Mouse (Mus musculus): Measurements from ENCODE around the gene Fggy. TPM values are rescaled to one million over a fixed set of nuclear protein-coding genes. Genes with fewer than 3 reads are reported as not detected.

The Fggy gene
- 5.6 and 6.7 TPM in 2 replicates for polyA plus RNA-seq (2015; fragmentation: Nextera tagmentation; extraction: Ambion mirVana)

DNA sequence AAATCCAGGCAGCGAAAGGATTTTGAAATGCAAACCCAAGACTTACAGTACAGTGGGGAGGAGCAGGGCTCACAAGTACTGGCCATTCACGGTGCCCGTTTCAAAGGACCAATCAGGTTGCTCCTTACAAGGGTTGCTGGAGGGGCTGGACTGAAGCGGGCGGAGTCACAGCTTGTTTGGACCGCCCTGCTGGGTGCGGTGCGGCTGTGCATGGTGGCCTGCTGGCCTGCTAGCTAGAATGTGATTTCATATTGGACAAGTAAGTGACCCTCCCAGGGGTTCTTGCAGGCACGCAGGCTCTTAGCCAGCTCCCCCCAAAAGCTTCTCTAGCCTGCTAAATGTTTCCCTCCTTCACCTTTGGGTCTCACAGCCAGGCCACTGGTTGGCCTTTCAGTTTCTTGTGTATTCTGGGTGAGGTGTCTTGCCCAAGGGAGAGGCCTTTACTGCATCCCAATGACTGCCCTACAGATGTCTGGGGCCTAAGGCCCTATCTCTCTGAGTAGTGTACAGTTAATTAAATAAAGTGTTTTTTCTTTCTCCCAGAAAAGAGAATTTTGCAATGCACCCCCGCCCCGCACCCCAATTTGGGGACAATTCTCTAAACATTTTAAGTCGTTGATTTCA lies at the start of gene Fggy:
Fggy (plus strand) TSS at position 175 of the 624 bp plus-strand sequence.
- Histone ChIP-seq H3K9ac (replicated peaks; ENCODE audit: low read depth, low read length) (peak within 1 kb of the TSS; percentile 63), H3K4me3 (replicated peaks; ENCODE audit: low read length) (peak within 1 kb of the TSS; percentile 47), H3K27me3 (replicated peaks; ENCODE audit: control insufficient read depth, insufficient read depth, low read length) (no peaks in the 10 kb centered on the region), H3K4me1 (replicated peaks; ENCODE audit: control insufficient read depth, insufficient read depth, low read length) (peaks cover 18% of the 10 kb centered on the region), H3K4me2 (ENCODE audit: low read length) (peak within 1 kb of the TSS; percentile 58), H3K36me3 (ENCODE audit: control insufficient read depth, insufficient read depth) (no peaks in the 10 kb centered on the region), H3K27ac (ENCODE audit: low read length) (peak within 1 kb of the TSS; percentile 76), H3K9me3 (ENCODE audit: control insufficient read depth, low read length) (no peaks in the 10 kb centered on the region)
- peak; percentile 100 for ATAC-seq
- 24% methylated on average over 12 of the region's 12 CpGs for WGBS

DNA sequence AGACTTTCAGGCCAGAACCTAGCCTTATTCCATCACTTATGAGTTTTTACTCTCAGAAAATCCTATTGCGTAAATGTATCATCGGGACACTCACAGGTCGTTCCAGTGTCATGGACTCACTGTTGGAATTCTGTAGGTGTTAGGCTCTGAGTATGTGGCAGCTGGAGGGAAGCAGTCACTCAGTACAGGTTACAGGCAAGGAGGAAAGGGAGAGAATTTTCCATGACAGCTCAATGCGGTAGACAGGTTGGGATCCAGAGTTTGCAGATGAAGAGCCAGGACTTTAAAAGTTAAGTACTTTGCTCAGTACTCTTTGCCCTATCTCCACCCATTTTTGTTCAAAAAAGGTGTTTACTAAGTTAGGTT lies 49.4 kb upstream of the Fggy start:
- ATAC-seq, result no peak
- Histone ChIP-seq H3K36me3 (ENCODE audit: control insufficient read depth, insufficient read depth) (no peaks in the 10 kb centered on the region), H3K27me3 (replicated peaks; ENCODE audit: control insufficient read depth, insufficient read depth, low read length) (no peaks in the 10 kb centered on the region), H3K9ac (replicated peaks; ENCODE audit: low read depth, low read length) (no peak overlapping the region), H3K4me2 (ENCODE audit: low read length) (no peak overlapping the region), H3K4me3 (replicated peaks; ENCODE audit: low read length) (no peak overlapping the region), H3K4me1 (replicated peaks; ENCODE audit: control insufficient read depth, insufficient read depth, low read length) (peaks cover 5% of the 10 kb centered on the region; the same call in 1 of the 2 replicates), H3K9me3 (ENCODE audit: control insufficient read depth, low read length) (no peaks in the 10 kb centered on the region), H3K27ac (ENCODE audit: low read length) (no peak overlapping the region)
- 94% methylated on average over 4 of the region's 4 CpGs for WGBS

DNA sequence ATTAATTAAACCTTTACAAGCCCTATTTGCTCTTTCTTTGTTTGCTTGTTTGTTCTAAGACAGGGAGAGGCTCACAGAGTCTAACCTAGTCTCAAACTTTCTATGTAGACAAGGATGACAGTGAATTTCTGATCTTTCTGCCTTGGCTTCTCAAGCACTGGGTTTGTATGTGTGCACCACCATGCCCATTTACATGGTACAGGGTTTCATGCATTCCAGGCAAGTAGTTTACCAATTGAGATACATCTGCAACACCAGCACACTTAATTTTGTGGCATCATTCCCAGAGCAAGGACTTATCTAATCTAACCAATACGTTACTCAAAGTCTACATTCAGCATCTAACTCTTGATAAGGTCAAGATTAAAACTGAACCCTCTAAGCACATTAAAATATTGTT lies 38.9 kb upstream of the Fggy start:
- no peak for ATAC-seq
- Histone ChIP-seq H3K36me3 (ENCODE audit: control insufficient read depth, insufficient read depth) (no peaks in the 10 kb centered on the region), H3K9ac (replicated peaks; ENCODE audit: low read depth, low read length) (no peak overlapping the region), H3K9me3 (ENCODE audit: control insufficient read depth, low read length) (no peaks in the 10 kb centered on the region), H3K27me3 (replicated peaks; ENCODE audit: control insufficient read depth, insufficient read depth, low read length) (no peaks in the 10 kb centered on the region), H3K27ac (ENCODE audit: low read length) (no peak overlapping the region), H3K4me1 (replicated peaks; ENCODE audit: control insufficient read depth, insufficient read depth, low read length) (0 out of 2 replicates have a peak, but pooled peaks cover 4% of the 10 kb centered on the region), H3K4me2 (ENCODE audit: low read length) (no peak overlapping the region), H3K4me3 (replicated peaks; ENCODE audit: low read length) (no peak overlapping the region)
- 85% methylated on average over 1 of the region's 1 CpGs for WGBS

DNA sequence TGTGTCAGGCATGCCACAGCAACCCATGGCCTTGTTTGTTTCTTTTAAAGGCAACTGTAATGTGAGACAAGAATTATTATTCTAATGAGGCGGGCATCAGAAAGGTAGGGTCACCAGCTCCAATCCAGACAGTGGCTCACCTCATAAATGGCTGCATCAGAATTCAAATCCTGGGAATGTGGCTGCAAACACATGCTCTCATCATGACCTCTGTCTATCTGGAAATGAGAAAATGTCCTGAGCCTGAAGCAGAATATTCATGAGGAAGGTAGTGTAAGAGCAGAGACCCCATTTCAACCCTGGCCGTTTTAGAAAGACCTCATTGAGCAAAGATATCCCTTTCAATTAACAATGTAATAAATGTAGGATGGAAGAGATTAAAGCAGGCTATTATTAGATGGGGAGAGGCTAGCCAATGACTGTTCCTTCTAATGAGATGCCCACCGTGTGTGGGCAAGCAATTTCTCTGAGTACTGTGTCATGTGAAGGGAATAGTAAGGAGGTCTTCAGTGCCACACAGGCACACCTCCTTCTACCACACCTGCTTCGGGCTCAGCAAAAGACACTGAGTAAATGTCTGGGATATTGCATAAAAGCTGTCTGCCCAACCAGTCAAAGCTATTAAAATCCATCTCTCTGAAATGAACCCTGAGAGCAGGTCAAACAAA lies 37.2 kb upstream of the Fggy start:
- H3K4me2 ChIP-seq (ENCODE audit: low read length), result no peak overlapping the region
- WGBS, result 24% methylated on average over 4 of the region's 4 CpGs
- H3K27ac ChIP-seq (ENCODE audit: low read length), result no peak overlapping the region
- H3K4me1 ChIP-seq (replicated peaks; ENCODE audit: control insufficient read depth, insufficient read depth, low read length), result 0 out of 2 replicates have a peak, but pooled peaks cover 4% of the 10 kb centered on the region
- H3K36me3 ChIP-seq (ENCODE audit: control insufficient read depth, insufficient read depth), result no peaks in the 10 kb centered on the region
- 0 out of 2 replicates have a peak, but pooled peaks have one; percentile 23 for ATAC-seq
- H3K9ac ChIP-seq (replicated peaks; ENCODE audit: low read depth, low read length), result no peak overlapping the region
- no peaks in the 10 kb centered on the region for H3K27me3 ChIP-seq (replicated peaks; ENCODE audit: control insufficient read depth, insufficient read depth, low read length)
- no peak overlapping the region for H3K4me3 ChIP-seq (replicated peaks; ENCODE audit: low read length)
- no peaks in the 10 kb centered on the region for H3K9me3 ChIP-seq (ENCODE audit: control insufficient read depth, low read length)

DNA sequence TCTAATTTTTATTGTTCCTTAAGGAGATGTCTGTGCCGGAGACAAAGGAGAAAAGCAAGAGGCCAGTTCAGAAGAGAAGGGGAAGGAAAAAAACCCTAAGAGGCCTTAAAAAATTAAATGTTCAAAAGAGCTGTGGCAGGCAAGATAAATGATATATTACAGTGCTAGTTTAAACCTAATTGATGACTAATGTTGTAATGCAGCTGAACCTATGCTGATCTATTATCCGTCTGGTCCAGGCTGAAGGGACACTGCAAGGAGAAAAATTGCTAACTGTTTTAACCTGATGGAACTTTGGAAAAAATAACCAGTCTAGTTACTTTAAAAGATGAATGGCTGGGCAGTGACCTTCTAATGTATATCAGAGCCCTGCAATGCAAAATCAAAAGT lies 36.7 kb upstream of the Fggy start:
- H3K9me3 ChIP-seq (ENCODE audit: control insufficient read depth, low read length), result no peaks in the 10 kb centered on the region
- H3K9ac ChIP-seq (replicated peaks; ENCODE audit: low read depth, low read length), result no peak overlapping the region
- no peak for ATAC-seq
- 63% methylated on average over 2 of the region's 2 CpGs for WGBS
- no peak overlapping the region for H3K4me3 ChIP-seq (replicated peaks; ENCODE audit: low read length)
- no peak overlapping the region for H3K27ac ChIP-seq (ENCODE audit: low read length)
- H3K4me1 ChIP-seq (replicated peaks; ENCODE audit: control insufficient read depth, insufficient read depth, low read length), result 0 out of 2 replicates have a peak, but pooled peaks cover 4% of the 10 kb centered on the region
- H3K4me2 ChIP-seq (ENCODE audit: low read length), result no peak overlapping the region
- H3K27me3 ChIP-seq (replicated peaks; ENCODE audit: control insufficient read depth, insufficient read depth, low read length), result no peaks in the 10 kb centered on the region
- H3K36me3 ChIP-seq (ENCODE audit: control insufficient read depth, insufficient read depth), result no peaks in the 10 kb centered on the region

DNA sequence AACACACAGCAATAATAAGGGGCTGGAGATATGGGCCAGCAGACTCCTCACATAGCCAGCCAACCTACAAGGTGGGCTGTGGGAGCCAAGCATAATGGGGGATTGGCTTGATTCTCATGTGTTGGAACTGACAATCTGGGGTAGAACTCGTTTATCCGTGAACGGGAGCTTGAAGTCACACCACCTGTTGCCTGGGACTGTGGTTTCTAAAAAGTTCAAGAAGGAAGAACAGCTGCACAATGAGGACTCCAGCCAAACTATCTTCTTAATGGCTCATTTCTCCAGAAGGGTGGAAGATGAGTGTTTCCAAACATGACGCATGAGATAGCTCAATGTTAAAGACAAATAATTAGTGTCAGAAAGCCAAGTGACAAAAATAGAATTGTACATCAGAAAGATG lies 30.7 kb upstream of the Fggy start:
- 87% methylated on average over 4 of the region's 4 CpGs for WGBS
- Histone ChIP-seq H3K9ac (replicated peaks; ENCODE audit: low read depth, low read length) (no peak overlapping the region), H3K27ac (ENCODE audit: low read length) (no peak overlapping the region), H3K9me3 (ENCODE audit: control insufficient read depth, low read length) (no peaks in the 10 kb centered on the region), H3K4me2 (ENCODE audit: low read length) (no peak overlapping the region), H3K4me1 (replicated peaks; ENCODE audit: control insufficient read depth, insufficient read depth, low read length) (no peaks in the 10 kb centered on the region), H3K36me3 (ENCODE audit: control insufficient read depth, insufficient read depth) (no peaks in the 10 kb centered on the region), H3K27me3 (replicated peaks; ENCODE audit: control insufficient read depth, insufficient read depth, low read length) (no peaks in the 10 kb centered on the region), H3K4me3 (replicated peaks; ENCODE audit: low read length) (no peak overlapping the region)
- no peak for ATAC-seq

DNA sequence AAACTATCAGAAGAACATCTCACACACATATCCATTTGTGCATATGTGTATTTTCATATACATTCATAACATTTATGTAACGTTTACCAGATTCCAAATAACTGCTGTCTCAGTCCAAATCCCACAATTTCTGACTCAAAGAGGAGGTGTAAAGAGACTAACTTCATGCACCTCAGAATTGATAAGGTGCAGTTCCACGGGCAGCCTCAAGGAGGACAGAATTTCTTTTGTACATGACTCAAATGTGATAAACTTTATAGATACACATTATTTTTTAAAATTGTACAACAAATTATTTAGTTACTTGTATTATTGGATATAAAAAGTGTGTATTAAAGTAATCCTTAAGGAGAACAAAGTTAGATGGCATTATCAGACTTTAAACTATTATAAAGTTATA lies 26.6 kb upstream of the Fggy start:
- H3K27ac ChIP-seq (ENCODE audit: low read length), result no peak overlapping the region
- H3K4me1 ChIP-seq (replicated peaks; ENCODE audit: control insufficient read depth, insufficient read depth, low read length), result no peaks in the 10 kb centered on the region
- H3K4me2 ChIP-seq (ENCODE audit: low read length), result no peak overlapping the region
- no peak overlapping the region for H3K9ac ChIP-seq (replicated peaks; ENCODE audit: low read depth, low read length)
- no peaks in the 10 kb centered on the region for H3K27me3 ChIP-seq (replicated peaks; ENCODE audit: control insufficient read depth, insufficient read depth, low read length)
- ATAC-seq, result no peak
- no peak overlapping the region for H3K4me3 ChIP-seq (replicated peaks; ENCODE audit: low read length)
- no peaks in the 10 kb centered on the region for H3K36me3 ChIP-seq (ENCODE audit: control insufficient read depth, insufficient read depth)
- 76% methylated on average over 2 of the region's 2 CpGs for WGBS
- no peaks in the 10 kb centered on the region for H3K9me3 ChIP-seq (ENCODE audit: control insufficient read depth, low read length)

GRCm38 (mm10) chr4:95533946-95534345 lies 23.4 kb upstream of the Fggy start:
- no peak overlapping the region for H3K4me3 ChIP-seq (replicated peaks; ENCODE audit: low read length)
- no peak overlapping the region for H3K4me2 ChIP-seq (ENCODE audit: low read length)
- H3K27me3 ChIP-seq (replicated peaks; ENCODE audit: control insufficient read depth, insufficient read depth, low read length), result no peaks in the 10 kb centered on the region
- no peaks in the 10 kb centered on the region for H3K9me3 ChIP-seq (ENCODE audit: control insufficient read depth, low read length)
- no peaks in the 10 kb centered on the region; the same call in 1 of the 2 replicates for H3K4me1 ChIP-seq (replicated peaks; ENCODE audit: control insufficient read depth, insufficient read depth, low read length)
- ATAC-seq, result no peak
- H3K9ac ChIP-seq (replicated peaks; ENCODE audit: low read depth, low read length), result no peak overlapping the region
- H3K36me3 ChIP-seq (ENCODE audit: control insufficient read depth, insufficient read depth), result no peaks in the 10 kb centered on the region
- 98% methylated on average over 3 of the region's 3 CpGs for WGBS
- no peak overlapping the region for H3K27ac ChIP-seq (ENCODE audit: low read length)

GRCm38 (mm10) chr4:95541382-95542038 lies 15.8 kb upstream of the Fggy start:
- Histone ChIP-seq H3K9ac (replicated peaks; ENCODE audit: low read depth, low read length) (no peak overlapping the region), H3K4me1 (replicated peaks; ENCODE audit: control insufficient read depth, insufficient read depth, low read length) (peaks cover 3% of the 10 kb centered on the region; the same call in 1 of the 2 replicates), H3K9me3 (ENCODE audit: control insufficient read depth, low read length) (no peaks in the 10 kb centered on the region), H3K36me3 (ENCODE audit: control insufficient read depth, insufficient read depth) (no peaks in the 10 kb centered on the region), H3K4me2 (ENCODE audit: low read length) (no peak overlapping the region), H3K4me3 (replicated peaks; ENCODE audit: low read length) (no peak overlapping the region), H3K27me3 (replicated peaks; ENCODE audit: control insufficient read depth, insufficient read depth, low read length) (no peaks in the 10 kb centered on the region), H3K27ac (ENCODE audit: low read length) (no peak overlapping the region)
- no peak for ATAC-seq
- 20% methylated on average over 3 of the region's 3 CpGs for WGBS
